Mouse (Mus musculus) MEL (cell line): ENCODE measurements around the gene Il17ra.

Source experiments
- MYB ChIP-seq: IDR thresholded peaks from 2 replicates; pipeline ENCODE4 v1.6.1; 2011; ENCODE audit warnings: mild to moderate bottlenecking, low read depth, low read length, improper control_type of control experiment
- USF1 ChIP-seq: IDR thresholded peaks from 2 replicates; pipeline ENCODE4 v1.6.1; 2014; ENCODE audit warnings: low read depth, mild to moderate bottlenecking, inconsistent platforms, low read length, improper control_type of control experiment, moderate library complexity
- USF2 ChIP-seq, 2 experiments: IDR thresholded peaks; 2 replicates each; pipeline ENCODE4 v1.6.1; 2011 to 2012; ENCODE audit warnings: improper control_type of control experiment in 2 of 2, low read length in 2 of 2, borderline replicate concordance in 1 of 2, inconsistent platforms in 1 of 2, low read depth in 1 of 2, mild to moderate bottlenecking in 1 of 2; ENCODE audit not compliant: insufficient read depth in 1 of 2

DNA sequence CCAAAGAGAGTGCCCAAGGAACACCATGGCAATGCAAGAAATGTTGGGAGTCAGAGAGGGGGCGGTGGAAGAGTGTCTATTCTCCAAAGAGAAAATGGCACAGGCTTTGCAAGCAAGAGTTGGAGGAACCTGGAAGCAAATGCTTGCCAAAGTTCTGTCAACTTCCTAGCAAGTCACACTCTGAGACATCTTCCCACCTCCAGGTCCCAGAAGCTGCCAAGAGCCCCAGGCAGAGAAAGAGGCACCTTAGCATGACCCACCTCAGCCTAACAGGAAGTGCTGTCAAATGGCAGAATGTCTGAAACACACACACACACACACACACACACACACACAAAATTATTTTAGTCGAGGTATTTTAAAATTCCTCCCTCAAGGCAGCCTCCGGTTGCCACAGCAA is 41.0 kb downstream of the Il17ra start:
- no peak for TF ChIP-seq MYB
- no peak for TF ChIP-seq USF1
- TF ChIP-seq USF2 (IDR thresholded peaks at IDR 0.05; ENCODE audit: borderline replicate concordance in 1 of 2, insufficient read depth in 1 of 2, low read depth in 1 of 2, low read length in 2 of 2): no peak
